Mouse (Mus musculus): Measurements from ENCODE around the gene Nupr1.

Gene Nupr1

GRCm38 (mm10) chr7:126630824-126631518 lies at the start of gene Nupr1:
Gene Nupr1, minus strand, starts transcription at chr7:126630861.
- in situ Hi-C loops (cut with MboI): no loop called here

GRCm38 (mm10) chr7:126679683-126680082 lies 49.0 kb upstream of the Nupr1 start:
- in situ Hi-C loops (cut with MboI): no loop called here

GRCm38 (mm10) chr7:126678545-126679341 lies 48.1 kb upstream of the Nupr1 start:
- in situ Hi-C loops (cut with MboI): no loop called here

GRCm38 (mm10) chr7:126676631-126677220 lies 46.1 kb upstream of the Nupr1 start:
- in situ Hi-C loops (cut with MboI): no loop called here

- in situ Hi-C loops (cut with MboI): no loop called here
Observed at GRCm38 (mm10) chr7:126676207-126676606, 45.5 kb upstream of the Nupr1 start, which contains the start of gene Sult1a1. Gene Sult1a1, minus strand, starts transcription at chr7:126676432.

GRCm38 (mm10) chr7:126675104-126675503 lies 44.4 kb upstream of the Nupr1 start:
- in situ Hi-C loops (cut with MboI): no loop called here

- in situ Hi-C loops (cut with MboI): no loop called here
Observed at GRCm38 (mm10) chr7:126672111-126672510, 41.5 kb upstream of the Nupr1 start.

GRCm38 (mm10) chr7:126670152-126670551 lies 39.5 kb upstream of the Nupr1 start:
- in situ Hi-C loops (cut with MboI): no loop called here

GRCm38 (mm10) chr7:126668452-126668851 lies 37.8 kb upstream of the Nupr1 start:
- in situ Hi-C loops (cut with MboI): no loop called here

- in situ Hi-C loops (cut with MboI): no loop called here
Observed at GRCm38 (mm10) chr7:126667495-126668090, 36.9 kb upstream of the Nupr1 start.

GRCm38 (mm10) chr7:126665269-126665668 lies 34.6 kb upstream of the Nupr1 start:
- in situ Hi-C loops (cut with MboI): no loop called here

- in situ Hi-C loops (cut with MboI): no loop called here
Observed at GRCm38 (mm10) chr7:126663646-126664045, 33.0 kb upstream of the Nupr1 start.

GRCm38 (mm10) chr7:126659771-126660170 lies 29.1 kb upstream of the Nupr1 start:
- in situ Hi-C loops (cut with MboI): no loop called here

GRCm38 (mm10) chr7:126657522-126657921 lies 26.9 kb upstream of the Nupr1 start:
- in situ Hi-C loops (cut with MboI): no loop called here

GRCm38 (mm10) chr7:126655695-126656094 lies 25.0 kb upstream of the Nupr1 start:
- in situ Hi-C loops (cut with MboI): no loop called here

GRCm38 (mm10) chr7:126653991-126654390 lies 23.3 kb upstream of the Nupr1 start:
- in situ Hi-C loops (cut with MboI): no loop called here

- in situ Hi-C loops (cut with MboI): no loop called here
Observed at GRCm38 (mm10) chr7:126650852-126651251, 20.2 kb upstream of the Nupr1 start.

GRCm38 (mm10) chr7:126649231-126650051 lies 18.8 kb upstream of the Nupr1 start, which contains the start of gene Sgf29:
Gene Sgf29, plus strand, starts transcription at chr7:126649309.
- in situ Hi-C loops (cut with MboI): loop anchor here (5.0 kb wide), 1 partner anchor 43 kb away; no protein-coding TSS in a partner anchor

GRCm38 (mm10) chr7:126648486-126648885 lies 17.8 kb upstream of the Nupr1 start:
- in situ Hi-C loops (cut with MboI): loop anchor here (5.0 kb wide), 1 partner anchor 44 kb away; no protein-coding TSS in a partner anchor

GRCm38 (mm10) chr7:126645708-126646107 lies 15.0 kb upstream of the Nupr1 start:
- in situ Hi-C loops (cut with MboI): loop anchor here (5.0 kb wide), 1 partner anchor 47 kb away; no protein-coding TSS in a partner anchor

GRCm38 (mm10) chr7:126644914-126645313 lies 14.3 kb upstream of the Nupr1 start:
- in situ Hi-C loops (cut with MboI): loop anchor here (5.0 kb wide), 1 partner anchor 47 kb away; no protein-coding TSS in a partner anchor
